Mouse (Mus musculus) cerebellum, postnatal 4 days (tissue): ENCODE measurements around the gene Rnf208.

ENCODE experiments used
- DNase-seq, 2 experiments: peaks; one replicate each; pipeline ENCODE4 v3.0.0; 2022; ENCODE audit warnings: low spot score in 2 of 2, mixed read lengths in 1 of 2

Rnf208 gene

GRCm38 (mm10) chr2:25224766-25225752 is 17.0 kb upstream of the Rnf208 start:
- DNase-seq: peak; percentile 92 to 95

- DNase-seq: no peak
Measured at GRCm38 (mm10) chr2:25225811-25226379, 16.2 kb upstream of the Rnf208 start.

- DNase-seq: peak in 1 of 2 experiments; percentile 10
Measured at GRCm38 (mm10) chr2:25226864-25227263, 15.2 kb upstream of the Rnf208 start.

GRCm38 (mm10) chr2:25227406-25227805 is 14.6 kb upstream of the Rnf208 start:
- DNase-seq: no peak

- peak; percentile 64 to 80 for DNase-seq
Measured at GRCm38 (mm10) chr2:25228431-25228889, 13.6 kb upstream of the Rnf208 start.

- no peak for DNase-seq
Measured at GRCm38 (mm10) chr2:25228995-25229530, 13.0 kb upstream of the Rnf208 start.

- no peak for DNase-seq
Measured at GRCm38 (mm10) chr2:25229582-25229981, 12.5 kb upstream of the Rnf208 start.

GRCm38 (mm10) chr2:25230581-25230980 is 11.5 kb upstream of the Rnf208 start:
- no peak for DNase-seq

- DNase-seq: no peak
Measured at GRCm38 (mm10) chr2:25231038-25231437, 11.0 kb upstream of the Rnf208 start.

- no peak for DNase-seq
Measured at GRCm38 (mm10) chr2:25233421-25233820, 8.6 kb upstream of the Rnf208 start.

GRCm38 (mm10) chr2:25234050-25234449 is 8.0 kb upstream of the Rnf208 start, which contains the start of gene Slc34a3:
TSS of gene Slc34a3 (minus strand) at chr2:25234364.
- DNase-seq: no peak

GRCm38 (mm10) chr2:25234551-25235220 is 7.4 kb upstream of the Rnf208 start:
- no peak for DNase-seq

GRCm38 (mm10) chr2:25236614-25237013 is 5.4 kb upstream of the Rnf208 start, which contains the start of gene Rnf224:
TSS of gene Rnf224 (minus strand) at chr2:25236787.
- no peak for DNase-seq

- DNase-seq: no peak
Measured at GRCm38 (mm10) chr2:25237522-25237921, 4.5 kb upstream of the Rnf208 start.

- no peak for DNase-seq
Measured at GRCm38 (mm10) chr2:25238106-25238505, 3.9 kb upstream of the Rnf208 start.

GRCm38 (mm10) chr2:25239766-25240165 is 2.3 kb upstream of the Rnf208 start:
- no peak for DNase-seq

- no peak for DNase-seq
Measured at GRCm38 (mm10) chr2:25240310-25240709, 1.7 kb upstream of the Rnf208 start.

GRCm38 (mm10) chr2:25240723-25241437 is 1.2 kb upstream of the Rnf208 start:
- DNase-seq: peak in 1 of 2 experiments; percentile 45

- no peak for DNase-seq
Measured at GRCm38 (mm10) chr2:25241438-25241775, 648 bp upstream of the Rnf208 start.

GRCm38 (mm10) chr2:25243342-25243741 is 1.3 kb downstream of the Rnf208 start:
- no peak for DNase-seq

GRCm38 (mm10) chr2:25244144-25244543 is 2.1 kb downstream of the Rnf208 start:
- DNase-seq: no peak
